Mouse (Mus musculus) lung, adult 2 months (tissue): ENCODE measurements at regions not wholly inside any gene's neighbourhood (a gene's known extent, or its start where the extent isn't known, plus 50 kb on each side); places are given as distances from the start of the nearest gene placed in this dataset.

Source experiments
- DNase-seq: peaks from one replicate; pipeline ENCODE4 v3.0.0; 2022
- H3K4me1 ChIP-seq: fragments of 200-500 bp; 2 replicates; pipeline ENCODE4 v1.6.1; 2011; ENCODE audit warnings: low read length; ENCODE audit not compliant: control insufficient read depth, insufficient read depth
- H3K4me3 ChIP-seq: fragments of 200-500 bp; replicated peaks from 2 replicates; pipeline ENCODE3; 2011; ENCODE audit warnings: low read depth, mild to moderate bottlenecking, control low read depth, low read length; ENCODE audit errors: extremely low read depth
- CTCF ChIP-seq: fragments of 200-500 bp; IDR thresholded peaks from 2 replicates; pipeline ENCODE4 v1.5.1; 2011; ENCODE audit warnings: mild to moderate bottlenecking, low read length, control low read depth; ENCODE audit not compliant: insufficient read depth
- POLR2A ChIP-seq: fragments of 200-500 bp; IDR thresholded peaks from 2 replicates; pipeline ENCODE4 v1.6.1; 2011; ENCODE audit warnings: low read depth, mild to moderate bottlenecking, control low read depth, low read length, borderline replicate concordance; ENCODE audit errors: extremely low read depth
- WGBS: fragments of 180-500 bp; shearing (Covaris S2); methylation state at CpG from one replicate; pipeline ENCODE4 v1.1.7; 2018; 5-methylcytosine and 5-hydroxymethylcytosine counted together

DNA sequence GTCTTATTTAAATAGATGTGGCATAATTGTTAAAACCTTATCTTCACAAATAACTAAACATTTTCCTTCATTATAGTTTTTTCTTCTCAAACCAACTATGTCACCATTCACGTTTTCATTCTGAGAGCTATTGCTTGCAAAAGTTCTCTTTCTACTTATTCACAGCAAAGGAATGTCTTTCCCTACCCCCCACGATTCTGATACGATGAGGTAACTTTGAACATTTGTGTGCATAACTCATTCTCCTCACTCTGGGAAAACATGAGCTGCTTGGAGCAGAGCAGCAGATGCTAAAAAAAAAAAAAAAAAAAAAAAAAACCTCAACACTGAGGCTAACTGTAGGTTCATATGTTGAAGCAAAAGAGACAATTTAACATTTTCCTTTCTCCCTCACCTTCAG is 547.6 kb upstream of the Cited2 start:
- no peak for DNase-seq
- H3K4me1 ChIP-seq: no peaks in the 10 kb centered on the region
- 46% methylated on average over 3 of the region's 3 CpGs for WGBS
- TF ChIP-seq POLR2A (no peak), CTCF (no peak)
- H3K4me3 ChIP-seq: no peak overlapping the region

DNA sequence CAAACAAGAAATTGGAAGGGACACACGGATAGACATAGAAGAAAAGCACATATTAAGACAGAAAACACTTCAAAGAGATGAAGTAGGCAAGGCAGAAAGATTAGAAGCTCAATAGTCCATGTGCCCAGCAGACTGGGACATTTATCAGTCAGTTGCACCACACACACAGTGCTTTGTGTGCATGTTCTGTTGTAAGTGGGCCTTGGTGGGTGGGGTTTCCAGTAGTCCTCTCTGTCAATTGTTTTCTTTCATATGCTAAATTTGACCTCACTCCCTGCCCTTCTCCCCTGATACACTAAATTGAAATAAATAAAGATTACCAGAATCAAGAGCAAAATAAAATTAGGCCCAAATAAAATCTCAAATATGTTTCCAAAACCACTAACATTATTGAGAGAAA is 546.0 kb upstream of the Cited2 start:
- H3K4me3 ChIP-seq: no peak overlapping the region
- no peak for DNase-seq
- WGBS: 84% methylated on average over 1 of the region's 1 CpGs
- no peaks in the 10 kb centered on the region for H3K4me1 ChIP-seq
- no peak for TF ChIP-seq CTCF
- no peak for TF ChIP-seq POLR2A

- no peaks in the 10 kb centered on the region for H3K4me1 ChIP-seq
- TF ChIP-seq POLR2A: no peak
- no peak for TF ChIP-seq CTCF
- 71% methylated on average over 4 of the region's 4 CpGs for WGBS
Observed at GRCm38 (mm10) chr10:17177503-17178278, 545.3 kb upstream of the Cited2 start.

GRCm38 (mm10) chr10:17178627-17179026 is 544.4 kb upstream of the Cited2 start:
- no peak for DNase-seq
- TF ChIP-seq POLR2A (no peak), CTCF (no peak)
- H3K4me3 ChIP-seq: no peak overlapping the region

More at GRCm38 (mm10) chr10:17177503-17178278, 545.3 kb upstream of the Cited2 start:
- DNase-seq: no peak
- H3K4me3 ChIP-seq: no peak overlapping the region

DNA sequence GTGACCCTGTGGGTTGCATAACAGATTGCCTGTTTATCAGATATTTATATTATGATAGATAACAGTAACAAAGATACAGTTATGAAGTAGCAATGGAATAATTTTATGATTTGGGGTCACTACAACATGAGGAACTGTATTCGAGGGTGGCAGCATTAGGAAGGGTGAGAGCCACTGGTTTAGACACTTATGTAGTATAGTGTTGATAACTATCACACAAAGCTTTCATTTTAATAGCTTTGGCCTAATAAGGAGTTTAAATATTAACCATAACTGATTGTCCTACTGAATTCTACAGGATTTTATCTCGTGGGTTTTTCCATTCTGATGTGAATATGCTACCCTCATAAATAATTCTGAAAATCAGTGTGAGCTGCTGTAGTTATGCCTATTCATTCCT is 538.6 kb upstream of the Cited2 start:
- TF ChIP-seq POLR2A (no peak), CTCF (no peak)
- WGBS: 32% methylated on average over 2 of the region's 2 CpGs
- Histone ChIP-seq H3K4me1 (no peaks in the 10 kb centered on the region), H3K4me3 (no peak overlapping the region)
- no peak for DNase-seq

More at GRCm38 (mm10) chr10:17178627-17179026, 544.4 kb upstream of the Cited2 start:
- H3K4me1 ChIP-seq: no peaks in the 10 kb centered on the region

- Histone ChIP-seq H3K4me3 (no peak overlapping the region), H3K4me1 (no peaks in the 10 kb centered on the region)
- WGBS: 44% methylated on average over 12 of the region's 12 CpGs
- no peak for DNase-seq
- TF ChIP-seq POLR2A (no peak), CTCF (no peak)
Observed at GRCm38 (mm10) chr10:17196205-17196604, 526.8 kb upstream of the Cited2 start.

- WGBS: 21% methylated on average over 1 of the region's 1 CpGs
- H3K4me1 ChIP-seq: no peaks in the 10 kb centered on the region
- no peak overlapping the region for H3K4me3 ChIP-seq
- TF ChIP-seq CTCF (no peak), POLR2A (no peak)
- DNase-seq: no peak
Observed at GRCm38 (mm10) chr10:17196636-17197035, 526.4 kb upstream of the Cited2 start.

- DNase-seq: no peak
- TF ChIP-seq POLR2A: no peak
- TF ChIP-seq CTCF: no peak
- Histone ChIP-seq H3K4me3 (no peak overlapping the region), H3K4me1 (no peaks in the 10 kb centered on the region; the same call in 1 of the 2 replicates)
- WGBS: 78% methylated on average over 8 of the region's 8 CpGs
Observed at GRCm38 (mm10) chr10:17200524-17201426, 522.2 kb upstream of the Cited2 start.

- WGBS: 80% methylated on average over 1 of the region's 1 CpGs
- TF ChIP-seq CTCF: no peak
- no peak for TF ChIP-seq POLR2A
- DNase-seq: no peak
- Histone ChIP-seq H3K4me1 (no peaks in the 10 kb centered on the region; the same call in 1 of the 2 replicates), H3K4me3 (no peak overlapping the region)
Observed at GRCm38 (mm10) chr10:17201427-17201745, 521.6 kb upstream of the Cited2 start.
